8 mouse cellular contexts compared by ENCODE assay signal in the genomic region with DNA sequence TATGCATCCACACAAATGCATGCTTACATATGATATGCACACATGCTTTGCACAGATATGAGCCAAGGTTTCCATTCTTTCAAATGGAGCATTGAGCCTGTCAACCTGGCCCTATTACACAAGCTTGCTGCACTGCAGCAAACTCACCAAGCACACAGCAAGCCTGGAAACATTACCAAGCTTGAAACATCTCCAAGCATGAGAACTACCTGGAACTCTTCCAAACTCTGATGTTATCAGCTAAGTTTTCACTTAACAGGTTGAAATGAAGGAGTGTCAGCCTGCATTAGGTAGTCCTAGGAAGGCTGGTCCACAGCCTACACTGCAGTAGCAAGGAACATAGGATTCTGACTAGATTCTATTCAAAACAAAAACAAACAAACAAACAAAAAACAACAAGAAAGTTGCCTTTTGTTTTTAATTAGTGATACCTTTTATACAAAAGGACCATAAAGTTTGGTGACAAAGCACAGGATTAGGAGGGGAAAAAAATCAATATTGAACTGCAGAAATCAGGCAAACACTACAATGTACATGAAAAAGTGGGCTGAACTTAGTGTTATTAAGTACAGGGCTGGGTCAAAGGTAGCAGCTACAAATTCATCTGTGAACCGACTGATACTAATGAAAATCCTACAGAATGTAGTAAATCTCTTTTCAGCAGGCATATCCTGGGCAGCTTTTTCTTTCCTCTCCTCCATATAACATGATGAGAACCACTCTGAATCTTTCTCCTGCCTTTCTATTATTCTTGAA.
DNase-seq lines count a peak whose midpoint lies in the region.

No protein-coding gene starts in this region.

- peak; percentile 3 for DNase-seq in adrenal gland, postnatal 14 days
- no peak for DNase-seq in adrenal gland, adult 8-10 months
- DNase-seq in layer of hippocampus, adult 11-12 months (ENCODE audit: low spot score), result peak; percentile 41
- no peak for DNase-seq in layer of hippocampus, postnatal 25 days (ENCODE audit: extremely low spot score in 1 of 2, low spot score in 1 of 2)
- peak; percentile 1 for DNase-seq in NIH3T3 (ENCODE audit: low read depth)
- DNase-seq in layer of hippocampus, adult 8-10 months (ENCODE audit: low spot score in 2 of 2), result peak; percentile 16 to 17
- no peak for DNase-seq in gastrocnemius, postnatal 4 days (ENCODE audit: low spot score in 2 of 2)
- no peak for DNase-seq in embryo, embryonic 9.5 days (ENCODE audit: extremely low spot score)

Comparison
In these comparisons a context has a peak if more than half of its experiments do, and no peak if none do; other contexts are left out.
1. DNase-seq: peak in adrenal gland, postnatal 14 days (single experiment), layer of hippocampus, adult 11-12 months (single experiment), NIH3T3 (single experiment) and layer of hippocampus, adult 8-10 months (2 of 2); none in adrenal gland, adult 8-10 months (single experiment), layer of hippocampus, postnatal 25 days (0 of 2), gastrocnemius, postnatal 4 days (0 of 2) and embryo, embryonic 9.5 days (single experiment).